Mouse (Mus musculus) megakaryocyte, adult 5-6 weeks (primary cell): ENCODE data around the gene Orai1. TPM values are rescaled to one million over a fixed set of nuclear protein-coding genes. Genes with fewer than 3 reads are reported as not detected.
"Not testable (repeated sequence)": the region's sequence is repeated elsewhere in the genome, so short reads cannot be mapped to it uniquely, and the experiment has no call there.

Experiments used
- ATAC-seq: 2 replicates; pipeline ENCODE4 v1.8.0; 2016; ENCODE audit warnings: mild to moderate bottlenecking, inconsistent platforms; ENCODE audit not compliant: poor library complexity, severe bottlenecking
- total RNA-seq, 2 experiments: library from RNA; stranded (forward) in 1 of 2; stranded (reverse) in 1 of 2; fragments of 153-499, 151-499 nt in 1 of 2; fragments of 221-1000, 200-1000 nt in 1 of 2; gene quantifications; 2 replicates each; pipeline versions ENCODE4 v1.2.3 to v1.2.4; 2015 to 2017

Orai1 gene
- total RNA-seq (2015) (80.5 and 87.4 TPM in 2 replicates), total RNA-seq (2017) (21.0 and 21.8 TPM in 2 replicates)

DNA sequence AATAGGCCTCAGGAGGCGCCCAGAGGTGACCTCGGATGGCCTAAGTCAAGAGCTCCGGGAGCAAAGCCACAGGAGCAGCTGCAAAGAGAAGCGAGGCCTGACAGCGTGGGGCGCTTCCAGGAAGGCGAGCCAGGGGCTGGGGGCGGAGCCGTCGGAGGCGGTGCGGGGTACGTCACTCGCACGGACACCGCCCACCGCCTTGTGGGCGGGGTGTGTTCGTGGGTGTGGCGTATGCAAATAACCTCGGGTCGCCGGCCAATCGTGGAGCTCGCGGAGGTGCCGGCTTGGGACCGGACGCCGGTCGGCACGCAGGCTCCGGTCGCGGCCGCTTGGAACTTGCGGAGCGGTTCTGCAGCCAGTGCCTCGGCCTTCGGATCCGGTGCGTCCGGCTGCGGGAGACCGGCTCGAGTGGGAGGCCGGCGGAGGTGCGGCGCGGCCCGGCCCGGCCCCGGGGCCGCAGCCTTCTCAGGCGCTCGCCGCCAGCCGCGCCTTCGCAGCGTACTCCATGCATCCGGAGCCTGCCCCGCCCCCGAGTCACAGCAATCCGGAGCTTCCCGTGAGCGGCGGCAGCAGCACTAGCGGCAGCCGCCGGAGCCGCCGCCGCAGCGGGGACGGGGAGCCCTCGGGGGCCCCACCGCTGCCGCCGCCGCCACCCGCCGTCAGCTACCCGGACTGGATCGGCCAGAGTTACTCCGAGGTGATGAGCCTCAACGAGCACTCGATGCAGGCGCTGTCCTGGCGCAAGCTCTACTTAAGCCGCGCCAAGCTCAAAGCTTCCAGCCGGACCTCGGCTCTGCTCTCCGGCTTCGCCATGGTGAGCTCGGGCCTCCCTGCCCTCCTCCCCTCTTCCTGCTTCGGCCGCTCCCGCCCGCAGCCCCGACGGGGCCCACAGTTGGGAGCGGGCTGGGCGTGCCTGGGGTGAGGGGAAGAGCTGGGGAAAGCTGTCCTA is at the start of gene Orai1:
Gene Orai1 (plus strand): TSS at position 322 of the 949 bp plus-strand sequence.
- ATAC-seq, result peak; percentile 91

DNA sequence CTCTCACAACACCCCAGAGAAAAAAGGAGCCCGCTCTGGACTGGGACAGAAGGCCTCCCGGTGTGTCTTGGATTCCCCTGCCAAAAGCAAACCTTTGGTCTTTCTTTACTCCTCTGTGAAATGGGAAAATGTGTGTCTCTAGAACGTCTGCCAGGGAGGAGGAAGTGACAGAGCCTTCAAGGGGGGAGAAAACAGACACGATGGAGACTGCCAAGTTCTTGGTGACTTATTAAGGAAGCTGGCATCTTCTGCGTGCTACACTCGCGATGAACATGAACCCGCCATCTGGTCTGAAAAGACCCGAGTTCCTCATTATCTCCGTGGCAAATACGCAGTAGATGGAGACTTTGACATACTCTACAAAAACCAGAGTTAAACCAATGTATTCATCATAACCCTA is 49.4 kb upstream of the Orai1 start:
- ATAC-seq, result no peak

DNA sequence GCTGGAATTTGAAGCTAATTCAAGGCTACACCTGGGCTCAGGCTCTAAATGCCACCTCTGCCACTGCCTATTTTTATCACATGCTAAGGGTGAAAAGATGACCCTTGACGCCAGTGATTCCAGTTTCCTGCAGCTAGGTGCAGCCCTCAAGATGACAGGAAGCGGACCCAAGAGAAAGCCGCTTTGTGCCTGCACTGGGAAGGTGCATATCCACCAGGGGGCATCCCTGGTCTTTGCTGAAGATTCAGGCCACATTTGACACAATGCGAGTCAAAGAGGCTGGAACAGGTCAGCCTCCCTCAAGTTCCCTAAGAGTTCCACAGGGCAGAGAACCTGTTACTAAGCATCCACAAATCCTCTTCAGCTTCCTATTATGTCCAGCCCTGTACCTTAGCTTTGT is 46.6 kb upstream of the Orai1 start:
- ATAC-seq, result peak; percentile 84

DNA sequence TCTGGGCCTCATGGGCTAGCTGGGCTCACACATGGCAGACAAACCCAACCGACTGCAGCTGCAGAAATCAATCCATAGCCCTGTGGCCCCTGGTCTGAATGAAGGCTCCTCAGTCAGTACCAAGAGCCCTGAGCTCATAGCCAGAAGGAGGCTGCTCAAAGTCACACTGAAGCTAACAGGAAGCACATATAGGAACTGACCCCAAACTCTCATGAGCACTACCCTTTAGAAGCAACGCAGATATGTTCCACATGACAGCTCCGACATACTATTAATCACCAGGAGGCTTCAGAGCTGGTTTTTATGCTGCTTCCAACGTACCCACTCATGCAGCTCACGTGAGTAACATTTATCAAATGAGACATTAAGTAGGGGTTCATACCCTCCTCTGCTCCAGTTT is 44.8 kb upstream of the Orai1 start:
- no peak for ATAC-seq

DNA sequence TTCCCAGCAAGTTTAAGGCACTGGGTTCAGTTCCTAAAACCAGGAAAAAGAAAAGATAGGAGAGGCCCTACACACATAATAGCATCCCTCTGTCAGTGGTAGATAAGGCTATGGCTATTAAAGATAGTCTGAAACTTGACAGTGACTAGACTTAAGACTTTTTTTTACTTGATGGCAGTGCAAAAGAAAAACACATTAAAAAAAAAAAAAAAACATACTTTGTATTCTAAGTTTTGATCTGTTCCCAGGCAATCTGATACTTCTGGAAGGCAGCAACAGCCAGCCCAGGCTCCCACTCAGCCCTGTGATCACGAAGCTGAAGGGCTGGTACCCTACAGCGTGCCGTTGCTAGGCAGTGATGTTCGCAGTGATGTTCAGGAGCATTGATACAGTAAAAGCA is 43.4 kb upstream of the Orai1 start:
- ATAC-seq, result no peak

DNA sequence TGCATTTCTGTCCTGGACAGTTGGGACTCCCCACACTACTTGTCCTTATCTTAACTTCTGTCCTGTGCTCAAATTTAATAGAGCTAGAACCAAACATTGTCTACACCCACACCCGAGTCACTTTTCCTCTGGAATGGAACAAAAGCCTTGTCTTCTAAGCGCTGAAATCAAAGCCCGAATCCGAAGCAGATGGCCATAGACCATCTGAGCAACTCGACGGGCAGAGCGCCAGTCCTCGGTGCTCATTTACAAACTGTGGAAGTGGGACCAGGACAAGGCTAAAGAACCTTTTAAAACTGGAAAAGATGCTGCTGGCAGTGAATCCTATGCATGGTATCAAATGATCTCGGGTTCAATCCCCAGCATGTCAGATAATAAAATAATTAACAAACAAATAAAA is 42.8 kb upstream of the Orai1 start:
- no peak for ATAC-seq

DNA sequence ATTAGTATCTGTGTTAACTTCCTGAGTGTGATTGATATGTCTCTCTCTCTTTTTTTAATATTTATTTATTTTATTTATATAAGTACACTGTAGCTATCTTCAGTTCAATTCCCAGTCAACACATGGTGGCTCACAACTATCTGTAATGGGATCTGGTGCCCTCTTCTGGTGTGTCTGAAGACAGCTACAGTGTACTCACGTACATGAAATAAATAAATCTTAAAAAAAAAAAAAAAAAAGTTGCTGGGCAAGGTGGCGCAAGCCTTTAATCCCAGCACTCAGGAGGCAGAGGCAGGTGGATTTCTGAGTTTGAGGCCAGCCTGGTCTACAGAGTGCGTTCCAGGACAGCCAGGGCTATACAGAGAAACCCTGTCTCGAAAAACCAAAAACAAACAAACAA is 40.2 kb upstream of the Orai1 start:
- not testable (repeated sequence) for ATAC-seq

DNA sequence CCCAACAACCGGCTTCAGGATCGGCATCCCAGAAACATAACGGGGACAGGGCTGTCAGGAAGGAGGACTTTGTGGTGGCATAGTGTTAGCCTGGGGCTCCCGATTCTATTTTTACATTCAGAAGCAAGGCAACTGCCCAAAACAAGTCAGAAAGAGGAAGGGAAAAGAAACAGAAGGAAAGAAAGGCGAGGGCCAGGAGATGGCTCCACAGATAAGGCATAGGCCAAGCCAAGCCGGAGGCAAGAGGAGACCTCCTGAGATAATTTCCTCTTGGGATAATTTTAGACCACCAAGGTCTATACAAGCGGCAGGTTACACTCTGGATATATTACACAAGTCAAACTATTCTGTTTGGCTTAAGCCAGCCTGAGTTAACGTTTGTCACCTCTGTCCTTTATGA is 35.9 kb upstream of the Orai1 start:
- ATAC-seq, result no peak

DNA sequence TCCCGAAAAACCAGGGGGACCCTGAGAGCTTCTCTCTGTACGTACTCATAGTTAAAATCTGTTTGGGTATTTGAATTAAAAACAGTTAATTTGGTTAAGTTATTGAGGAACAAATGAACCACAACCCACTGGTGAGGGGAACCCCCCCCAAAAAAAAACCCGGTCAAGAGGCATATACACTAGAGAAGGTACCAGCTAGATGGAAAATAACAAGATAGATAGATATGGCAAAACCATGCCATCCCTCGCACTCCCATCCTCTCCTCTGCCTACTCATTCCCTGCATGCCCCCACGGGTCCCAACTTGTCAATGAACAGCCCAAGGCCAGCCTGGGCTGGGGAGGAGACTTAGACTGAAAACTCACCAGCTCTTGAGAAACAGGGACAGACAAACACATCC is 30.4 kb upstream of the Orai1 start:
- ATAC-seq, result no peak

DNA sequence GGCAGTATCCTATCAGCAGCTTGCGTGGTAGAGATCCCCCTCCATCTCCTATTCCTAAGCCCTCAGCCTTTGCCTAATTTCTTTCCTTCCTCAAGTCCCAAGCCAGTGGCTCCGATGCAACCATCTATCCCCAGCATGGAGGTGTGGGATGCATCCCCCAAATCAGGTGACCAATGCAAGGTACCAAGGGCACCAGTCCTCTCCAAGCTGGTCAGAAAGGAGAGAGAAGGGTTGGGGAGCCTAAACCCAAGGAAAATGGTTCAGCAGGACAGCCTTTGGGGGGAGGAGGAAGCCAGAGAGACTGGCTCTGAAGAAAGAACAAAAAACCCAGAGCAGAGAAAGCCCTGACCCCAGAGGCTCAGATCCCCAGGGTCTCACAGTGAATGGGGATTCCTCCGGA is 29.6 kb upstream of the Orai1 start:
- ATAC-seq, result no peak

DNA sequence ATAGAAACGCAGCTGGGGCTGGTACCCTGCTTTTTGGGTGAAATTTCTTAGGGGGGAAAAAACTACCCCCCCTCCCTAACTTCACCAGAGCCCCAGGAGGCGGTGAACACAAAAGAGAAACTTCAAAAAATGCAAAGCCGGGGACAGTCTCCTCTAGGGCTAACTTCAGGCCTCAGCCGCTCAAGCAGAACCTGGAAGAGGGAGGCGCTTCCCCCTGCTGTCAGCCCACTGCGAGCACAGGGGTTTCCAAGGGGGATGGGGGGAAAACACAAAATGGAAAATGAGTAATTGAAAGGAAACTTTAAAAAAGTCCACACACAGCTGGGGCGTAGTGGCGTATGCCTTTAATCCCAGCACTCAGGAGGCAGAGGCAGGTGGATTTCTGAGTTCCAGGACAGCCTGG is 28.8 kb upstream of the Orai1 start:
- ATAC-seq, result no peak

DNA sequence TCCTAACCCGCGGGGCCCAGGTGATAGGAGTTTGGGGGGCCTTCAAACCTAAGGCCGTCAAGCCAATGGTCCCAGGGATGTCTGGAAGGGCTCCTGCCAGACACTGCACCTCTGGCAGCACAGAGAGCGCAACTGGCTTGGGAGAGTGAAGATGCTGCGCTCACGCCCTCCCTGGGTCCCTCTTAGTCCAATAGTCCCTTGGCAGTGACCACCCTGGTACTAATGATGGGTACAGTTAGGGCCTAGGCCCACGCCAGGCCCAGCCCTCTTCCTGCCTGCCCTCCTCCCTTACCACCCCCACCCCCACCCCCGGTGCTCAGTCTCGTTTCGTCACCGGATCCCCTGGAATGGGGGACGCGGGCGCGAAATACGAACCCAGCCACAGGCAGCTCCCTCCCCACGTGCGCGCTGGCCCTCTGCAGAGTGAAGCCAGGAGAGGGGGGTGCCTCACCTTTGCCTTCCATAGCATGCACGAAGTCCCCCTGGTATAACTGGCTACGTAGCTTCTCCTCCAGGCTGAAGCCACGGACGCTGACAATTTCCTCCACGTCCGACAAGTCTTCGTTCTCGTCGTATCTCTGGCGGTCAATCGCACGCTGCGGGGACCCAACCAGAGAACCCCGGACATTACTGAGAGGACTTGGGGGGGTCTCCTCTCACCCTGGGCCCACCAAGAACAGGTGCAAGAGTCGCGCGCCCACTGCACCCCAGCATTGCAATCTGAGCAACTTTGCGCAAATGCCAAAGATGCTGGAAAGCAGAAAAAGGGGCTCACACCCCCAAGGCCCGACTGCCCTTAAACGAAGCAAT is 27.5 kb upstream of the Orai1 start:
- ATAC-seq, result no peak

DNA sequence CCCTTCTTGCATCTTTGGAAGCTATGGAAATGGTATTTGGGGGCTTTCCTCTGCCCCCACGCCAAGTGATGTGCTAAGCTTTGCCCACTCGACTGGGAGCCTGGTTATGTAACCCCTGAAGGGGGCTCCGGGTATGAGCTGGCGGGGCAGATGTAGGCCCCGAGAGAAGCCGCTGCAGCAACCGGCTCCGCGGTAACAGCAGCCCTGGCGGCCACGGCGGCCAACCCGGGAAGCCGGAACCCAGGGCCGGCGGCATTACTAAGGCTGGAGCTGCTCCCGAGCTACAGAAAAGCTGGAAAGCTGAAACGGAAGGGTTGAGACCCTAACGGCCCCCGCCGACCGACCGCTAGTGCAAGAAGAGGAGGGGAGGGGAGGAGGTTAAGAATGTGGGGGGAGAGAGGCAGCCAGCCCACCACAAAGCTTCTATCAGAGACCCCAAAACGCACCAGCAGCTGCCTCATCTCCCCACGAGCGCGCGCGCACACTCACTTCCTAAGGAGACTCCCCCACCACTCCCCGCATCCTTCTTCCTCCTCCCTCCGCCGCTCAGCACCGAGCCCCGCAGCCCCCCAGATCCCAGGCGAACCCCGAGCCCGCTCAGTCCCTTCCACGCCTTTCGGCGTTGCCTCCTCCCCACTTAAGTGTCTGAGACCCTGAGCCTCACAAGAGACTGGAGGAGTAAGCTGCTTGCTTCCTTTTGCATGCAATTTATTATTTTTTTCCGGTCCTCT is 26.7 kb upstream of the Orai1 start:
- peak; percentile 26; the same call in 1 of the 2 replicates for ATAC-seq

DNA sequence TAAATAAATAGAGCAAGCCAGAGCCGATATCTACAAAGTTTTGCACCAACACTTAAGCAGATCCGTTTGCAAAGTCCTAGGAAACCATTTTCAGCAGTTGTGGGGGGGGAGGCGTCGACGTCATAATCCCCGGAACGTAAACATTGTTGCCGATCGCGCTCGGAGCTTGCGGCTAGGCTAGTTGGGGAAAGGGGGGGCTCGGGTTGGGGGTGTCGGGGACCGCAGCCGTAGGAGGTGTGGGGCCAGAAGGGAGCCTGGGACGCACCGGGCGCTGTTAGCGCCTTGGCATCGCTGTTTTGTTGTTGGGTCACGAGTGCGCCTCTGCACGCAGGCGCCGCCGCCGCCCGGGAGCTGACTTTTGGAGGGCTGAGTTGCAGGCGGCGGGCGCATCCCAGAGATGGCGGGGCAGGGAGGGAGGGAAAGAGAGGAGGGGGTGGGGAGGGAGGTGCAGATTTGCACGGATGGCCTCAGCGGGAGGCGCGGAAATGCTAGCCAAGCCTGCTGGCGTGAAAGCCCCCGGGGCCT is 25.8 kb upstream of the Orai1 start:
- ATAC-seq, result peak; percentile 52

DNA sequence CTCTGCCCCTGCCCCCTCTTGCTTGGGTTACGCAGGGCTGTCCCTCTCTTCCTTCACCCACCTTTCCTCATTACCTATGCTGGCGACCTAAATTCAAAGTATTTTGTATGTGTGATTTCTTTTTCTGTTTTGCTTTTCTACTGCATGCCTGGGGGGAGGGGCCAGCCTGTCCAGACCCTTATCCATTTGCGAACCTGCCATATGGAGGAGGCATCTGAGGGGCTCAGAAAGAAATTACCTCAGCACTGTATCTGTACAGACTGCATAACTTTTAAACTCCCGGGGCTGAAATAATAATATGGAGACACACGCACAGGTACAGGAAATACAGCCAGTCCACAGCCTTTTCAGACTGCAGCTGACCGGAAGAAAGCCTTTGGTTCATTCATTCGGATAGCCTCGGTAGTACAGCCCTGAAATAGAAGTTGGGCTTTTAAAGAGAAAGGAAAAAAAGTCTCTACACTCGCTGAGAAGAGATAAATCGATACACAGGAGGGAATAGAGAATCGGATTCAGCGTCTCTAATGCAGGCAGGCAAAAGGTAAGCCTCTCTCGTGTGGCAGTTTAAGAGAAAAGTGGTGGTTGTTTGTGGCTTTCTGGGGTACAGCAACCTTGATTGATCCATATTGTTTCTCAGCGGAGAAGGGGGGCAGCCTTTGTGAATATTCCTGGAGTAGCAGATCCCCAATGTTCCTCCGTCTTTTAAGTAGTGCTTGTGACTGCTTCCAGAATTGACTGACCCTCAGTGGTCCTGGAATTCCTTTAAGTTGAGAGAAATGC is 25.1 kb upstream of the Orai1 start, which contains the start of gene Kdm2b:
Gene Kdm2b (minus strand): TSS at position 273 of the 780 bp plus-strand sequence.
- no peak for ATAC-seq

DNA sequence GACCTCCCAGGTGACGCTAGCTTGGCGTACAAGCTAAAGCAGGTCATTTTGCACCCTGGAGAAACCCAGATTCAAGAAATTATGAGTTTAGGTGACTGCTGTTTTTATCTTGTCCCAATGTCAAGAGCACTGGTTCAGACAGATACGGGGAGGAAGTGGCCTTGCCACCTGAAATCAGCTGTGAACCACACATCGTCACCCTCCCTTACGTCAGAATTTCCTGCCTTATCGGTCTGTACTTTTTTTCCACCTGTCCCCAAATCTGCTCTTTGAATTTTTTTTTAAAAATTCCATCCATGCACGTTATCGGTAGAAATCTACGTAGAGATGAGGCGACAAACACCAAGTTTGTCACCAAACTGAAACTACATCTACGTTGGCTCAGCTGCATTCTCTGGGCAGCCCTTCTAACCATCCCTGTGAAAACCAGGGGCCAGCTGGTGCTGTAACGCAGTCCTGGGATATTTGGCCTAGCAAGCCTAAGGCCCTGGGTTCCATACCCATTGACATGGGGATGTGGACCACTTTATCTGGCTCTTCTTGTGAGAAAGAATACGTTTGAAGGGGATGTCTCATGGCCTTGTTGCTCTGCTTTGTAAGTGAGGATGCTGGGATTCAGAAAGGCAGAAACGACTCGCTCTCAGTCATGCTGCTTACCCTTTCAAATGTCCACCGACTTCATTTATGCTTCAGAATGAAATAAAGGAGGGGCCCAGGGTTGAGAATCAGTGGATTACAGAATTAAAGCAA is 24.3 kb upstream of the Orai1 start:
- ATAC-seq, result peak; percentile 65

DNA sequence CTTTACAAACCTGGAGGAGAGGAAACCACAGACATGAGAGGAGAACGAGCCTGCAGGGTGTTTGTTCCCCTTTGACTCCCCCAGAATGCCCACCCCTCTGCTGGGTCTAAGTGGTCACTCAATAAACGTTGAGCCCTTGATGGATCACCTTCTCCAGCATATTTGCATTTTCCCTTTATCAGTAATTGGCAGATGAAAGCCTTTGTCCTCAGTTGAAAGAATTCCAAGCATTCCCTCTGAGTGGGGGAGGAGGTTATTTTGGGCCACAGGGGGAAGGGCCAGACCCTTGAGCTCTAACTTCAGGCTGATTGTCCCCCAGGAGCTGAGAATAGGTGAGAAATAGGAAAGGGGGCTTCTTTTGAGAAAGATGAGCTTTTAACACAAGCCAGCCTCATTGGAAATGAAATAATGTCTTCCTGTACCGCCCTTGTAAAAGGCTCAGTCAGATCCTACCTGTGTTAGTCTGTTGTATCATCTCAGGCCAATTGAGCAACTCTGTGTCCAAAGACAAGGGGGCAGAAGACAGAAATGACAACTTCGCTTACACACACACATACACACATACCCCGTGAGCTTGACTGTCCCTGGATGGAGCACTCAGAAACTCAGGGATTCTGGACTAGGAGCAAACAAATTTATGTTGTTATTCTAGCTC is 23.4 kb upstream of the Orai1 start:
- ATAC-seq, result no peak

DNA sequence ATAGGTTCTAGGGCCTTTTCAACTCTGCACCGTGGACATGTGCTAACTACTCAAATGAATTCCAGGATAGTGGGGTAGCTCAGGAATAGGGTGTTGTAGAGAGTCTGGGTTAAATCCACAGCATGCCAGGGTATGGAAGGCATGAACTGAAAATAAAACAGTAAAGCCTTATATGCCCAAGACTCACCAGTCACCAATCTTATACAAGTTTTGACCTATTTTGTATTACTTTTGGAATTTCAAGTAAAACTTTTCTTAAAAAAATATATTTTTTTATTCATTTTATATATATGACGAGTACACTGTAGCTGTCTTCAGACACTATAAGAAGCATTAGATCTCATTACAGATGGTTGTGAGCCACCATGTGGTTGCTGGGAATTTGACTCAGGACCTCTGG is 21.1 kb upstream of the Orai1 start:
- no peak for ATAC-seq
